Mouse (Mus musculus): ENCODE measurements at regions not wholly inside any gene's neighbourhood (a gene's known extent, or its start where the extent isn't known, plus 50 kb on each side); places are given as distances from the start of the nearest gene placed in this dataset.

- TF ChIP-seq CTCF (IDR thresholded peaks at IDR 0.05; ENCODE audit: low read depth, low read length) (no peak), POLR2A (IDR thresholded peaks at IDR 0.05; ENCODE audit: borderline replicate concordance, low read depth, low read length) (no peak)
Observed at GRCm38 (mm10) chr2:128301709-128302108, 175.9 kb downstream of the Bcl2l11 start.

All from bone marrow macrophage, adult 2 months (primary cell).